Mouse (Mus musculus) thymus, postnatal 0 days (tissue): ENCODE measurements around the gene Myl3. TPM values are rescaled to one million over a fixed set of nuclear protein-coding genes. Genes with fewer than 3 reads are reported as not detected.
A peak's percentile ranks its signal among the peaks of the same experiment; 100 is the strongest.

ENCODE experiments used
- DNase-seq: peaks from one replicate; pipeline ENCODE4 v3.0.0-alpha.2; 2015; ENCODE audit warnings: low spot score
- polyA plus RNA-seq: library from polyadenylated mRNA; unstranded; fragments of >200 nt; fragmentation: Nextera tagmentation; extraction: Ambion mirVana; gene quantifications from 2 replicates; pipeline ENCODE4 v1.2.1, GENCODE M21; 2015

Gene Myl3
- polyA plus RNA-seq, 1 experiment from 2014 or later = 1.4 TPM

DNA sequence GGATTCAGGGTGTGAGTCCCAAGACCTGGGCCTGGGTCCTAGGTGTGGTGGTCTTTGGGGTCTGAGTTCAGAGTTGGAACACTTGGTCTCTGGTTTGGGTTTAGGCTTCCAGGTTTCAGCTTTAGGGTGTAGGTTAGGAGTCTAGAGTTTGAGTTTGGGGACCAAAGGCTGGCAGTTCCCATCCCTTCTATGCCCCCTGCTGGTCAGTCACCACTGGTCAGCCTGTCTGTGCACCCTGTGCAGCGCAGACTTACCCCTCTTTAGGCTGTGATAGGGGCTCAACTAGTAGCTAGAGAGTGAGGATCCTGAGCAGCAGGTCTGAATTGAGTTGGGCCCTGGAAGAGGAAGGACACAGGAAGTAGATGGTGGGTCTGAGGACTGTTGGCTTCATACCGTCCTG lies 17.6 kb downstream of the Myl3 start:
- no peak for DNase-seq

DNA sequence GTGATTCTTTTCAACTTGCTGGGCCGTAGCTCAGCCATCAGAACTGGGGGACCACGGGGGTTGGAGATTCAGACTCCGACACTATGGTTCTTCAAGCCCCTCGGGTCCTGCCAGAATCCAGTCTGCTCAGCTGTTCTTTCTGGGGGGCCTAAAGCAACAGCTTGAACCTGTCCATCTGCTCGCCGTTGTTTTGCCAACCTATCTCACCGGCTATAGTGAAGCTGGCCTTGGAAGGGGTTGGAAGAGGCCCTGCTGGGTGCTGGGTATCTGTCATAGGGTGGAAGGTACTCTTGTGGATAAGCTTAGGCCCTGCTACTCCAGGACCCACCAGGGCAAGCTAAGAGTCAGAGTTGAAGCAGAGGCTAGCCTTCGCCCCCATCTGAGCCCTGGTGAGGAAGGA lies 19.2 kb downstream of the Myl3 start:
- no peak for DNase-seq

DNA sequence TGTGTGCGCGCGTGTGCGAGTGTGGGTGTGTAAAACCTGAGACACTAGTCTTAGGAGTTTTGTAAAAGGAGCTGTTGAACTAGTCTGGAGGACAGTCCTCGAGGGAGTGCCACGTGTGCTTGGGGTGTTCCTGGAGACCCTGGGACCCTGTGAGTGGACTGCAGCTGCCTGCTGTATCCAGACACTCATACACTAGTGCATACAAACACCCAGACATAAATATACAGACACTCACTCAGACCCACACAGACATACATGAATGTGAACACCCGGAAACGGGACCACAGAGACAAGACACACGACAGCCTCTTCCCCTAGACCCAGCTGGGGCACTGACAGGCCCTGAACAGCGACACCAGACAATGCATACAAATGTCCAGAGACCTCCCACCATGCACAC lies 21.1 kb downstream of the Myl3 start:
- no peak for DNase-seq

DNA sequence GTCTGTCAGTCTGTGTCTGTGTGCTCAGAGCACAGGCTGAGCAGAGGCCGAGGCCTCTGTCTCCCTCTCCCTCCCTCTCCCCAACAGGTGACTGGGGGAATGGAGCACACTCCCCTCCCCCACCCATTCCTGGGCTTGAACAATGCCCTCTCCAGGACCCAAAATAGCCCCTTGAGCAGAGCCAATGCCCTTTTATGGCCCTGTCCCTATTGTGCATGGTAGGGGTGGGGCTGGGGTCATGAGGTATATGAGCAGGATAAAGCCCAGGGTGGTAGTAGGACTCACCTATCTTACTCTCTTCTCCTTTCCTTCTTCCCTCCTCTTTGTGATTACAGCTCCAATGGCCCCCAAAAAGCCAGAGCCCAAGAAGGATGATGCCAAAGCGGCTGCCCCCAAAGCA lies 21.7 kb downstream of the Myl3 start:
- DNase-seq = no peak

DNA sequence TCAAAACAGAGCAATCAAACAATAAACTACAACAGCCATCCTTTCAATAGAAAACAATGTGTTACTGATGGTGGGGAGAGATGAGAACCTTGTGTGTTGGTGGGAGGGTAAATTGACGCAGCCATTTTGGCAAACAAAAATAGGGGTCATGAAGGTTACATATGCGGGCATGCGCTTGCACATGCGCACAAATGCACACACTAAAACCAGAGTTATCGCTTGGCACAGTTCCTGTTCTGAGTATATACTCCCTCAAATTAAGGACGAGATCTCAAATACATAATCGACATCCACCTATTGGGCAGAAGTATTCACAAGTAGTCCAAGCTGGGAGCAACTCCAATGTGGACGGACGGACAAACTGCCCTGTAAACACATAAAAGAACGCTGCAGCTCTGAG lies 30.7 kb downstream of the Myl3 start:
- DNase-seq = no peak

DNA sequence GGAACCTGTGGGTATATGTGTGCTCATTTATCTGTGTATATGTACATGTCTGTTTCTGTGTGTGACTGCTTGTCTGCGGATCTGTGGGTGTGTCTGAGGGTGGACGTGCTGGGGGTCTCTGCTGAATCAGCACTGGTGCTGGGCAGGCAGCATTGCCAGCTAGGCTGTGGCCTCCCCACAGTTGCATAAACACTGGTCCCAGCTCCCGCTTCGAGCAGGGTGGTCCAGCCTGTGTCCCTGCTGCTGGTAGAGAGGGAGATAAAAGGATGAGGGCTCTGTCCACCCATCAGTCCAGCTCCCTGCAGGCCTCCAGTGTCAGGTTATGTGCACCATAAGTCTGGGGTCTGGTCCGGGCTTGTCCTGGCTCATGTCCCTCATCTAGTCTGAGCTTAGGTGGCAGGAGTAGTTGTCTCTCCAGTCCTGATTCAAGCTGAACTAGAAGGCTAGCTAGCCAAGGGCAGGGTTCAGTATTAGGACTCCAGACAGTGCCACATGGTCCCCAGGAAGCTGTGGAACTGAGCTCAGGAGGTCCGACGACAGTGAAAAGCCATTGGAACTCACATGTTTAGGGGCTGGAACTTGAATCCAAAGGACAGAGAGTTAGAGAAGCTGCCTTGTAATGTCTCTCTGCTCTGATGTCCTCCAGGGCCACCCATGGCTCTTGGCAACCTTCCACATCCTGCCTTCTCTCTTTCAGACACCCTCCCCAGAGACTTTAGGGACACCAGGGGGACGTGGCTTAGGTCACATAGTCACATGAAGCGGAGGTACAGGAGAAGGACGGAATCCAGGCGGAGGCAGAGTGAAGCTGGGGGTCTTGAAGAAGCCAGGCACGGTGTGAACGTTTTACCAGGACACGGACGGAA lies 33.0 kb downstream of the Myl3 start:
- no peak for DNase-seq

DNA sequence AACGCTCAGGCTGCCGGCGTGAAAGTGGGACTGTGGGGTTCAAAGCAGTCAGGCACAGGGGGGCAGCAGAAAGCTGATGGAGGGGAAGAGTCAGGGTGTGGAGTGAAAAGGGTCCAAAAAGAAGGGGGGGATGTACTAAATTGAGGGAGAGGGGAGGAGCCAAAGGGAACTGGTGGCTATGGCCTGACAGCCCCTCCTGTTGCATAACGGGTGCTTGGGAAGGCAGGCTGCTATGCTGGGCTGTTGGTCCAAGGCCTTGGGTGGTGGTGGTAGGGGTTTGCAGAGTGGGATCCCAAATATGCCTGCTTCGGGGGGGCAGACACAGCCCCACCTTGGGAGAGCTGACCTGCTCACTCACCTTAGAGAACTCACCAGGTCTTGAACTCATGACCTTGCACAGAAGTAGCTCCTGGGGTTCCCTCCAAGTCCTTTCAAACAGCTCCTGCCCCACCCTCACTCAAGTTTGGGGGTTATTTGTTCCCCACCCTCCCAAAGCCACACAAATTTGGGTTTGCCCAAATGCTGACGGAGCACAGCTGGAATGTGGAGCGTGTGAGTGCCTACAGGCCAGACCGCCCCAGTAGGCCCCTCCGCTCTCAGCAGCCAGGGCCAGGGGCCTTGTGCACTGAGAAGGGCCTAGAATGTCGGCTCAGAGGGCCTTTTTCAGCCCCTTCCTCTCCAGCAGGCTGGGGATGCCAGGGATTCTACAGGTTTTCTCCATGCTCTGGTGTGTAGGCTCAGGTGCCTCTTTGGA lies 33.8 kb downstream of the Myl3 start:
- no peak for DNase-seq

DNA sequence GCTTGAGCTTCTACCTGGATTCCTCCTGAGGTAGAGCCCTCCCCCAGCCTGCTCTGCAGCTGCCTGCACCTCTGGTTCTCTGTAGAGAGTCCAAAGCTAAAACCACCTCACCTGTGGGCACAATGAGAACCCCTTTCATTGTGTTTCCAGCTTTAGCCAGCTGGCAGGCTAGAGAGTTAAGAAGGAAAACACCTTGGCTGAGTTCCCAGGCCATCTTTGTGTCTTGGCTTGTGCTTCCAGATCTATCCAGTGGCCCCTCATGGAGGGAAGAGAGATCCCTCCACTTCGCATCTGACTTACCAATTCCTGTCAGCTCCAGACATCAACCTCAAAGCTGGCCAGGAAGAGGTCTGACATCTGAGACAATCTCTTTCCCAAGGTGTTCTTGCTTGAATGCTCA lies 36.4 kb downstream of the Myl3 start:
- DNase-seq = no peak

DNA sequence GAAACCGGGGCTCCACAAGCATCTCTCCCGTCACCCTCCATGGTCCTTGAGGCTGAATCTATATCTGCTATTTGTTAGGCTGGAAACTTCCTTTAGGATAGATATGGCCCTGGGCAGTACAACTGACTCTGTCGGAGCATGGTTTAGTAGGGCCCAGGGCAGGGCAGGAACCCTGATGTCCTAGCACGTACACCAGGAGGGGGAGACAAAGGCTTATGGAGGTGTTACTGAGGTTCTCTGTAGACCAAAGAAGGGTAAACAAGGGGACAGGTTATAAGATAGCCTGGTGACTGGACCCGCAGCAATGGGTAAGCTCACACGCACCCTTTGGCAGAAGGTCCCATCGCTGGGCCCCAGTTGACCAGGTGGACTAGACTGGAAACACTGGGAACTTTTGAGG lies 36.9 kb downstream of the Myl3 start:
- DNase-seq = no peak

DNA sequence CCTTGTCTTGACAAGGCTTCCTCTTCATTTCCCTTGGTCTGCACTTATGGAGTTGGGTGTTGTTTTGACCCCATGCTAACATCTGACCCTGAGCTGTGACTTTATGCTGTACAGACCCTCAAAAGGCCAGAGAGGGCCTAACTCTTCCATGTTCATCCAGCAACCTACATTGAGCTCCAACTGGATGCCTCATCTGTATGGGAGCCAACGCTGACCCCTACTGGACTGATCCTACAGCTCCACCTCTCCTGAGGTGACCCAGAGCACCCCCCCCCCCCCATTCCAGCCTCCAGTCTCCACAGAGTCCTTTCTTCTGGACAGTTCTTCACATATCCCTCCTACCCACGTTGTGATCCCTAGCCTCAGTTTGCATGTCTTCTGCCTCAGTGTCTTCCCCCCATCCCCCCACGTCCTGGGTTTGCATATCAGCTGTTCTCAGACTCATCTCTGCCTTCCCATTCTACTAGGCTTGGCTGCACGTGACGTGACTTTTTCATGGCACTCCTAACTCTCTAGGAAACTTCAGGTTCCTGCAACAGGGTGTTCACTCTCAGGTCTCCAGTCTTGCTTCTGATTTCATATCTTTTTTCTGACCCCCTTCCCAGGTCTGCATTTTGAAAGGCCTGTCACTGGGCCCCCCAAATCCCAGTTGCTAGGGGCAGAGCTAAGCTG lies 37.7 kb downstream of the Myl3 start:
- no peak for DNase-seq

DNA sequence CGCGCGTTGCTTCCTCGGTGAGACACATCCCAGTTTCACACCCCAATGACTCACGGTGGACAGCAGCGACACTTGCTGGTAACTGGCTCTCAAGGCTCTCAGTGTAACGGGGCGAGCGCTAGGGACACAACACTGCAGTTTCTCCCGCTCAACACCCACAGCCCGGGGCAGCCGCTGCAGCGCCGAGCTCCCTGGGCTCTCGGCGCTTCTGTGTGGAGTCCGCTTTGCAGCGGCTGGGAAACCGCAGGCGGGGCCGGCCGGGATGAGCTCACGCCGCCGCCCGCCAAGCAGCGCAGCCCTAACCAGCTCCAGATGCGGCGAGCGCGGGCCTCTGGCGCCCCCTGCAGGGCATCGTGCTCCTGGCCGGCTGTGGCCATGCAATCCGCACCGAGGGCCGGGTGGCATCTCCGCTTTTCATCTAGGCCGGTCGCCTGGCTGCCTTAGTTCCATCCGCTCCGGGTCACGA lies 39.6 kb downstream of the Myl3 start:
- peak; percentile 85 for DNase-seq

DNA sequence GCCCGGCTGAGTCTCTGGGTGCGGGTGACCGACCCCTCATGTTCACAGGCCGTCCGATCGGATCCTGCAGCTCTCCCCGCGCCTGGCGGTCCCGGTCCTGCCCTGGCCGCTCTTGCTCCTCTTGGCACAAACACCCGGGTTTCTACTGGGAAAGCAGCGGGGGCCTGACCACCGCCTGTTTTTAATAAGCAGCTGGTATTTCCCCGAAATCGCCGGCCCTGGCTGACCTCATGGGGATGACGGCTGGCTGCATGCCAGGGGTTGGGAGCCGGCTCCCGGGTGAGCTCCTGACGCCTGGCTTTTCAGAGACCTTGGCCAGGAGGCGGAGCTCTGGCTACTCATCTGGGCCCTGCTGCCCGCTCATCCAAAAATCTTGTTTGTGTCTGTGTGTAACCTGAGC lies 40.1 kb downstream of the Myl3 start:
- no peak for DNase-seq

DNA sequence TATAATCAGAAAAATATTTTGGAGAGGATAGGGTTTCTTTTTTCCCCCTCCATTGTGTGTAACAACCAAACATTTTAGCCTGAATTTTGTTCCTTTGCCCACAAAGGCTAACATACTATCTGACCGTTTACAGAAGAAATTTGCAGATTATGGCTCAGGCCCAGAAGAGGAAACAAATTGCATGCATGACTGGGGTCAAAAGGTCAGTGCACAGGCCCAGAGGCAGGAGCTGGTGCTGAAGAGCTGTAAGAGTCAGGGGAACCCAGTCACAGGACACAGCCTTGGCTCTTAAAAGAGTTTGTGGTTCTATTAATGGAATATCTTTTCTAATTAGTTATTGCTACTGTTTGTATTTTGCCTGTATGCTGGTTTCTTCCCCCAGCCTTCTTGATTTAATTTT lies 42.0 kb downstream of the Myl3 start:
- DNase-seq = no peak

DNA sequence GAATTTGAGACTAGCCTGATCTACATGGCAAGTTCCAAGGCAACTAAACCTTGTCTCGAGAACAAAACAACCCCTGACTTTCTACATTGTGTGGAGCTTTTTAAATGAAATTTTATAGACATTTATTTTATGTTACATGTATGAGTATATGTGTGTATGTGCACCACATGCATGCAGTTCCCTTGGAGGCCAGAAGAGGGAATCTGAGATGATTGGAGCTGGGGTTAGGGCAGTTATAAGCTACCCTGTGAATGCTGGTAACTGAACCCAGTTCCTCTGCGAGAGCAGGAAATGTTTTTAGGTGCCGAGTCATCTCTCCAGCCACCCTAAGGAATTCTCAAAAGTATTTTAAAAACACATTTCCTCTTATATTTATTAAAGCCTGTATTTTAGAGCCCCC lies 46.5 kb downstream of the Myl3 start:
- DNase-seq = no peak

DNA sequence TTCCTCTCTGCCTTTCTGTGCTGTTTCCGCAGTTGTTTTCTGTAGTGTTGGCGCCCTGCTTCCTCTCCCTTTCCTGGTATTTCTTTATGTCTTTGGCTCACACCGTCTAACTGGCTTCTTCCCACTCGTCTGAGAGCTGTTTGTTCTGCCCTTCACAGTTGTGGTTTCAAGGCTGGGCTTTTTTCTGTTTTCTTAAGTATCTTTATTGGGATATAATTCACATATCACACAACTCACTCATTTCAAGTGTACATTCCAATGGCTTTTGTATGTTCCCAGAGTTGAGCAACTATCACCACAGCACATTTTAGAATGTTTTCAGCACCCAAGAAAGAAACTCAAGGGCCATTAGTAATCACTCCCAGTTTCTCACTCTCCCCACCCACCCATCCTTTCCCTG lies 48.8 kb downstream of the Myl3 start:
- DNase-seq = no peak

DNA sequence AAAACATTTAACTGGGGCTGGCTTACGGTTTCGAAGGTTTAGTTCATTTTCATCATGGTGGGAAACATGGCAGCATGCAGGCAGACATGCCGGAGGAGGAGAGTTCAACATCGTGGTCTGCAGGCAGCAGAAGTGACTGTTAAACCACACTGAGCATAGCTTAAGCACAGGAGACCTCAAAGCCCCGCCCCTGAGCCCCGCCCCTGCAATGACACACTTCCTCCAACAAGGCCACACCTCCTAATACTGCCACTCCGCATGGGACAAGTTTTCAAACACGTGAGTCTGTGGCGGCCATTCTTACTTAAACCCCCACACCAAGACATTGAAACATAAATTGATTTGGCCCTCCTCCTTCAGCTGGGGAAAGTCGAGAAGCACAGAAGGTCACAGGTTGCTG lies 55.4 kb downstream of the Myl3 start:
- DNase-seq = no peak

DNA sequence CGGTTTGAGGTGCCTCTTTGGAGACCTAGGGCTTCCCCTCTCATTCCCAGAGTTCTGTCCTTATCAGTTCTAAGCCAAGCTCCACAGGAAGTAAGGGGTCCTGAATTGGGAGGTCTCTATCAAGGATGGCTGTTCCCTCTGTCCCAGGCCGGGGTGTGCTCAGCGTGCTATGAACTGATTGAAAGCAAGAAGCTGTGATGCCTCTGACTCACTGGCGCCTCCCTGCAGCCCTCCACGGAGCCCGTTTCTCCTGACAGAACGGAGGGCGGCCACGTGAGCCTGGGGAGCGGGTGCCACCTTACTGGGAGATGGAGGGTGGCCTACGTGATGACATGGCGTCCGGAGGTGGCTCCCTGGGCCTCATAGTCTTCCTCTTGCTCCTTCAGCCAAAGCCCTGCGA lies 56.2 kb downstream of the Myl3 start, which contains the start of gene Prss42:
Gene Prss42 (plus strand): TSS at position 301 of the 400 bp plus-strand sequence.
- DNase-seq = no peak

DNA sequence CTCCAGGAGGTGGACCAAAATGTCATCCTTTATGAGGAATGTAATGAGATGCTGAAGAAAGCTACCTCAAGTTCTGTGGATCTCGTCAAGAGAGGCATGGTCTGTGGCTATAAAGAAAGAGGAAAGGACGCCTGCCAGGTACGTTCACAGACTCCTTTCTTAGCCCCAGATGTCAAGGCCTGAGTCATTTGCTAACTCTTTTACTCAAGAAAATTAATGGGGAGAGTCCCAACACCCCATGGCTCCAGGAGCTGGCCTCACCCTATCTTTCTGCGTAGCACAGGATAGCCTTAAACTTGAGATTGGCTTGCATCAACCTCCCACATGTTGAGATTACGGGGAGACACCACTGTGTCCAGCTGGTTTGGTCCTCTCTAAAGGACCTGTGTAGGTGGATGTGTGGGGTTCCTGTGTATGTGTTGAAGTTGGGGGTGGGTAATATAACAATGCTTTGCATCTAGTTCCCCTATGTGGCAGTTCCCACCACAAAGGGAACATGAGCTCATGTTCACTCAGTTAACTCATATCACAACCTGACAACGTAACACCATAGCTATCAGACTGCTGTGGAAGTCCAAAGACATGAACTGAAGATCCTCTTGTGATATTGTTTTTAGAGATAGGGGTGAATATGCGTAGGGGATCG lies 59.3 kb downstream of the Myl3 start:
- no peak for DNase-seq

DNA sequence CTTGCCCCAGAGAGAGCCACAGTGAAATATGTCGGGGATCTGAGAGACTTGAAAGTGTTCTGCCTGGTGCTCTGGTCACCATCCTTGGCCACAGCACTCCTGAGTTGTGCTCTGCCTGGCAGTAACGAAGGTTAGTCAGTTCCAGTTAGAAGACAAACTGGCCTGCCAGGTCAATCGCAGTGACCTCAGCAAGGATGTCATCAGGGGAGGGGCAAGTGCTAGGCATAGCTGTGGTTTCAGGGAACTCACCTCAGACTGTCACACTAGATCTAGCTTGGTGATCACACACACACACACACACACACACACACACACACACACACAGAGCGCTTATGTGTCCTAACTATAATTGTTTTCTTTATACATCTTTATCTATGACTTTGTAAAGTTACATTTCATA lies 61.6 kb downstream of the Myl3 start:
- DNase-seq = no peak

DNA sequence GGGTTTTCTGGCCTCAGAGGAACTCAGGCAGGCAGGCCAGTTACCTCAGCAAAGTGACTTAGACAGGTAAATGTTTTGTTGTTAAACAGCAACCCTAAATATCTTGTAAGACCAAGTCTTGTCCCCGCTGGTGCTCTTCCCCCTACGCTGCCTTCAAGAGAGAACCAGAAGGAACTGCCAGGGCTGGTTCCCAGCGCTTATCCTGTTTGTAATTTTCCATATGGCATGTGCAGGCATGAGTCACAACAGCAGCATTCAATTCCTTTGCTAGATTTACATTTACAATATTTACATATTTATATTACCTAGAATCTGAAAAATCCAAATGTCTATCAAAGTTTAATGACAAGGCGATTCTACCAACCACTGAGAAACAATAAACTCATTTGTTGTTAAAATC lies 68.4 kb downstream of the Myl3 start:
- no peak for DNase-seq

DNA sequence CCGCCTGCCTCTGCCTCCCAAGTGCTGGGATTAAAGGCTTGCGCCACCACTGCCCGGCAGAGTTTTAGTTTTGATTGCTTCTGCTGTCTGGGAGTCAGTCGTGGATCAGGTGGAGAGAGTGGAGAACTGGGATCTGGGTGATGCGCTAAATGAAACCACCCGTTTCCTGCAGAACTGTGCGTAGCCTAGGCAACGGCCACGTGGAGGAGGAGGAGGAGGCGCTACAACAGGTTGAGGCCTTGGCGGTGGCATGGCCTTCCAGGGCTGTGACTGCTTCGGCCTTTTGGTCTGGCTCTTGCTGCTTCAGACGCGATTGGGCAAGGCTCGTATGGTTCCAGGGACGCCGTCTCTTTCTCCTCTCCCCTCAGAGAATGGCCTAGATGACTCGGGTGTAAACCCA lies 72.1 kb downstream of the Myl3 start, which contains the start of gene Prss44:
Gene Prss44 (plus strand): TSS at position 206 of the 400 bp plus-strand sequence.
- no peak for DNase-seq
